In genomic region chr8:104630981-104631663, GRCm38 (mm10) we compare ENCODE assay signal across 8 mouse cellular contexts. TPM values are rescaled to one million over a fixed set of nuclear protein-coding genes. Genes with fewer than 3 reads are reported as not detected.
A peak's percentile ranks its signal among the peaks of the same experiment; 100 is the strongest.
DNase-seq lines count a peak whose midpoint lies in the region; ATAC-seq and TF ChIP-seq lines count a peak whose summit lies in the region.

Rrad (minus strand) TSS chr8:104631327.

- intact Hi-C loops in heart, postnatal 36 days (cut with DNase I) = no loop called here

- peaks cover 6% of the 10 kb centered on the region; the same call in 1 of the 2 replicates for H3K27me3 ChIP-seq in limb, embryonic 14.5 days (ENCODE audit: control insufficient read depth, insufficient read depth, low read length)
- peaks cover 13% of the 10 kb centered on the region for H3K27me3 ChIP-seq in midbrain, embryonic 14.5 days (ENCODE audit: control insufficient read depth, insufficient read depth, low read length)
- no peaks in the 10 kb centered on the region for H3K27me3 ChIP-seq in testis, adult 2 months (ENCODE audit: control insufficient read depth, insufficient read depth, low read length)

- 0 out of 2 replicates have a peak, but pooled peaks cover 4% of the 10 kb centered on the region for H3K36me3 ChIP-seq in limb, embryonic 14.5 days (ENCODE audit: control insufficient read depth, insufficient read depth, low read length)
- peaks cover 11% of the 10 kb centered on the region for H3K36me3 ChIP-seq in midbrain, embryonic 14.5 days (ENCODE audit: control insufficient read depth, insufficient read depth, low read length)
- H3K36me3 ChIP-seq in testis, adult 2 months (ENCODE audit: control insufficient read depth, insufficient read depth, low read length) = no peaks in the 10 kb centered on the region

- peak within 1 kb of the TSS; percentile 58 for H3K4me3 ChIP-seq in embryonic fibroblast, embryonic 13.5 days (ENCODE audit: insufficient read depth, low read length)
- peak within 1 kb of the TSS; percentile 41 for H3K4me3 ChIP-seq in limb, embryonic 14.5 days (replicated peaks; ENCODE audit: low read length)
- peak within 1 kb of the TSS; percentile 31 for H3K4me3 ChIP-seq in midbrain, embryonic 14.5 days (replicated peaks; ENCODE audit: low read depth, low read length)
- peak within 1 kb of the TSS; percentile 23 for H3K4me3 ChIP-seq in testis, adult 2 months (ENCODE audit: control insufficient read depth, low read depth, low read length)

- H3K27ac ChIP-seq in embryonic fibroblast, embryonic 13.5 days (ENCODE audit: insufficient read depth, low read length) = 0 out of 2 replicates have a peak within 1 kb of the TSS, but pooled peaks have one; percentile 1
- 0 out of 2 replicates have a peak within 1 kb of the TSS, but pooled peaks have one; percentile 38 for H3K27ac ChIP-seq in limb, embryonic 14.5 days (replicated peaks; ENCODE audit: low read depth, low read length)
- no peak within 1 kb of the TSS for H3K27ac ChIP-seq in midbrain, embryonic 14.5 days (replicated peaks; ENCODE audit: low read depth, low read length)
- H3K27ac ChIP-seq in testis, adult 2 months (ENCODE audit: control insufficient read depth, insufficient read depth, low read depth, low read length) = no peak within 1 kb of the TSS

- H3K4me2 ChIP-seq in limb, embryonic 14.5 days (replicated peaks; ENCODE audit: low read depth, low read length, severe bottlenecking) = peak within 1 kb of the TSS; percentile 69
- H3K4me2 ChIP-seq in midbrain, embryonic 14.5 days (ENCODE audit: low read length) = peak within 1 kb of the TSS; percentile 57

- DNase-seq in right cerebral cortex, postnatal 14 days = peak; percentile 29
- no peak for DNase-seq in right cerebral cortex, adult 2 months (ENCODE audit: low spot score in 2 of 2)
- DNase-seq in heart, postnatal 36 days = peak; percentile 63 to 75
- peak; percentile 57 for DNase-seq in limb, embryonic 14.5 days (ENCODE audit: low spot score)
- DNase-seq in midbrain, embryonic 14.5 days = peak; percentile 53
- DNase-seq in adipocyte (ENCODE audit: low spot score) = no peak

- 2% methylated on average over 24 of the region's 28 CpGs for WGBS in limb, embryonic 14.5 days
- WGBS in midbrain, embryonic 14.5 days = 1% methylated on average over 28 of the region's 28 CpGs

- H3K9ac ChIP-seq in limb, embryonic 14.5 days (ENCODE audit: low read depth, low read length, severe bottlenecking) = peak within 1 kb of the TSS; percentile 50
- H3K9ac ChIP-seq in midbrain, embryonic 14.5 days (replicated peaks; ENCODE audit: low read length) = peak within 1 kb of the TSS; percentile 34; the same call in 1 of the 2 replicates

- peak; percentile 72 for ATAC-seq in limb, embryonic 14.5 days (ENCODE audit: low FRiP score, low read depth)
- ATAC-seq in midbrain, embryonic 14.5 days (ENCODE audit: low FRiP score, low TSS enrichment) = peak; percentile 51; the same call in 1 of the 2 replicates

- peak; percentile 51; the same call in 1 of the 2 replicates for TF ChIP-seq POLR2A in embryonic fibroblast, embryonic 13.5 days (IDR thresholded peaks at IDR 0.05; ENCODE audit: low read depth, low read length)
- no peak for TF ChIP-seq POLR2A in limb, embryonic 14.5 days (IDR thresholded peaks at IDR 0.05; ENCODE audit: borderline replicate concordance, extremely low read depth, insufficient read depth, insufficient read length)
- TF ChIP-seq POLR2A in testis, adult 2 months (IDR thresholded peaks at IDR 0.05; ENCODE audit: control insufficient read depth, low read depth, low read length) = no peak

- no peaks in the 10 kb centered on the region for H3K9me3 ChIP-seq in limb, embryonic 14.5 days (ENCODE audit: control insufficient read depth, low read length)
- H3K9me3 ChIP-seq in midbrain, embryonic 14.5 days (ENCODE audit: control insufficient read depth, low read length) = no peaks in the 10 kb centered on the region

- H3K4me1 ChIP-seq in embryonic fibroblast, embryonic 13.5 days (ENCODE audit: control insufficient read depth, insufficient read depth, low read length) = peaks cover 11% of the 10 kb centered on the region
- peaks cover 22% of the 10 kb centered on the region; the same call in 1 of the 2 replicates for H3K4me1 ChIP-seq in limb, embryonic 14.5 days (ENCODE audit: control insufficient read depth, insufficient read depth, low read length)
- H3K4me1 ChIP-seq in midbrain, embryonic 14.5 days (ENCODE audit: control insufficient read depth, insufficient read depth, low read length) = peaks cover 10% of the 10 kb centered on the region
- peaks cover 18% of the 10 kb centered on the region for H3K4me1 ChIP-seq in testis, adult 2 months (ENCODE audit: control insufficient read depth, insufficient read depth, low read length)

- TF ChIP-seq CTCF in embryonic fibroblast, embryonic 13.5 days (IDR thresholded peaks at IDR 0.05; ENCODE audit: borderline replicate concordance, insufficient read depth, low read length) = no peak
- no peak for TF ChIP-seq CTCF in testis, adult 2 months (IDR thresholded peaks at IDR 0.05; ENCODE audit: control insufficient read depth, insufficient read depth, insufficient replicate concordance, low read depth, low read length)

RNA-seq across cellular contexts. Expression of gene Rrad, which starts in this region (rescaled TPM):
- 4.9 and 7.2 TPM in 2 replicates for polyA plus RNA-seq in embryonic fibroblast, embryonic 13.5 days (2011; ENCODE audit: insufficient read length, low read depth, missing spikeins)
- 100 to 1,000 TPM; 355 to 387 TPM for total RNA-seq in heart, postnatal 36 days (2021)
- polyA plus RNA-seq in limb, embryonic 14.5 days (2012; rRNA removed) = 21.4 and 22.5 TPM in 2 replicates
- 27.3 and 32.4 TPM in 2 replicates for polyA plus RNA-seq in limb, embryonic 14.5 days (2014; fragmentation: Nextera tagmentation; extraction: Ambion mirVana)
- polyA plus RNA-seq in midbrain, embryonic 14.5 days (2014; fragmentation: Nextera tagmentation; extraction: Ambion mirVana) = 2.5 and 3.6 TPM in 2 replicates
- 0.36 and 0.42 TPM in 2 replicates for polyA plus RNA-seq in testis, adult 2 months (2012; rRNA removed)

Comparison
In these comparisons a context has a peak if more than half of its experiments do, and no peak if none do; other contexts are left out.
1. DNase-seq: peak in right cerebral cortex, postnatal 14 days (single experiment), heart, postnatal 36 days (2 of 2), limb, embryonic 14.5 days (single experiment) and midbrain, embryonic 14.5 days (single experiment); none in right cerebral cortex, adult 2 months (0 of 2) and adipocyte (single experiment).
2. H3K27ac ChIP-seq: peak in embryonic fibroblast, embryonic 13.5 days (single experiment) and limb, embryonic 14.5 days (single experiment); none in midbrain, embryonic 14.5 days (single experiment) and testis, adult 2 months (single experiment).
3. Peak in every context shown above with its lines, with median percentiles within 50 percentile points of each other: H3K4me3 ChIP-seq.